Mouse (Mus musculus): ENCODE data around the gene Fes.

- TF ChIP-seq GATA1 (IDR thresholded peaks at IDR 0.05; ENCODE audit: low read length) (no peak), TAL1 (IDR thresholded peaks at IDR 0.05; ENCODE audit: low read length) (no peak)
Measured at GRCm38 (mm10) chr7:80400099-80400498, 12.4 kb upstream of the Fes start.
